Mouse (Mus musculus): Measurements from ENCODE around the gene Adam34. TPM values are rescaled to one million over a fixed set of nuclear protein-coding genes. Genes with fewer than 3 reads are reported as not detected.
"Not testable (repeated sequence)": the region's sequence is repeated elsewhere in the genome, so short reads cannot be mapped to it uniquely, and the experiment has no call there.

Gene Adam34
- not detected in 2 replicates for polyA plus RNA-seq (2015; fragmentation: Nextera tagmentation; extraction: Ambion mirVana)

DNA sequence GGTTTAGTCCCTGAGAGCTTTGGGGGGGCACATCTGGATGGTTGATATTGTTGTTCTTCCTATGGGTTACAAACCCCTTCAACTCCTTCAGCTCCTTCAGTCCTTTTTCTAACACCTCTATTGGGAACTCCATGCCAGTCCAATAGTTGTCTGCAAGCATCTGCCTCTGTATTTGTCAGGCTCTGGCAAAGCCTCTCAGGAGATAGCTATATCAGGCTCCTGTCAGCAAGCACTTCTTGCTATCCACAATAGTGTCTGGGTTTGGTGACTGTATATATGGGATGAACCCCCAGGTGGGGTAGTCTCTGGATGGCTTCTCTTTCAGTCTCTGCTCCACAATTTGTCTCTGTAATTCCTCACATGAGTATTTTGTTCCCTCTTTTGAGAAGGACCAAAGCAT is at the start of gene Adam34:
Gene Adam34, minus strand, starts transcription at position 101 of the 400 bp plus-strand sequence.
- no peak within 1 kb of the TSS for H3K4me3 ChIP-seq (replicated peaks)
- no peaks in the 10 kb centered on the region for H3K9me3 ChIP-seq (replicated peaks)
- no peak within 1 kb of the TSS for H3K4me2 ChIP-seq
- ATAC-seq (ENCODE audit: low read depth) = no peak
- no peak within 1 kb of the TSS for H3K27ac ChIP-seq
- no peak within 1 kb of the TSS for H3K9ac ChIP-seq
- H3K36me3 ChIP-seq = no peaks in the 10 kb centered on the region
- DNase-seq = no peak
- no peaks in the 10 kb centered on the region for H3K4me1 ChIP-seq (replicated peaks)
- no peaks in the 10 kb centered on the region for H3K27me3 ChIP-seq

DNA sequence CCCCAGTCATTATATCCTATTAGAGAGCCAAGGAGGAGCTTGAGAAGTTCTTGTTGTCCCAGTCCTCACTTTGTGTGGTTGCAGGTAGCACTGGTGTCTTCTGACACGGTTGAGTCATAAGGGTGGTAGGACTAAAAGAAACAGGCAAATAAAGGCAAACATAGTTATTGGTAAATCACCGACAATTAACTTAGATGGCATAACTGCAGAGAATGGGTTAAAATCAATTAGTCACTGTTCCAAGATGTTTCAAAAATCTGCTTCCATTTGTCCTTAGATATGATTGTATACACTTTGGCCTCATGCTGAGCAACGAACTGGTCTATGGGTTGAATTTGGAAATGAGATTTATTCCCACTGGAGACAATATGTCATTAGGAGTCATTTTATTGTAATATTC is 82.7 kb downstream of the Adam34 start, which contains the start of gene Gm5346:
Gene Gm5346, minus strand, starts transcription at position 101 of the 400 bp plus-strand sequence.
- no peaks in the 10 kb centered on the region for H3K27me3 ChIP-seq
- no peak for DNase-seq
- H3K4me2 ChIP-seq = no peak within 1 kb of the TSS
- H3K9ac ChIP-seq = no peak within 1 kb of the TSS
- H3K9me3 ChIP-seq (replicated peaks) = no peaks in the 10 kb centered on the region
- H3K4me3 ChIP-seq (replicated peaks) = no peak within 1 kb of the TSS
- no peak within 1 kb of the TSS for H3K27ac ChIP-seq
- 61% methylated on average over 3 of the region's 3 CpGs for WGBS (ENCODE audit: insufficient replicate concordance)
- H3K4me1 ChIP-seq (replicated peaks) = no peaks in the 10 kb centered on the region
- no peaks in the 10 kb centered on the region for H3K36me3 ChIP-seq
- no peak for ATAC-seq (ENCODE audit: low read depth)

DNA sequence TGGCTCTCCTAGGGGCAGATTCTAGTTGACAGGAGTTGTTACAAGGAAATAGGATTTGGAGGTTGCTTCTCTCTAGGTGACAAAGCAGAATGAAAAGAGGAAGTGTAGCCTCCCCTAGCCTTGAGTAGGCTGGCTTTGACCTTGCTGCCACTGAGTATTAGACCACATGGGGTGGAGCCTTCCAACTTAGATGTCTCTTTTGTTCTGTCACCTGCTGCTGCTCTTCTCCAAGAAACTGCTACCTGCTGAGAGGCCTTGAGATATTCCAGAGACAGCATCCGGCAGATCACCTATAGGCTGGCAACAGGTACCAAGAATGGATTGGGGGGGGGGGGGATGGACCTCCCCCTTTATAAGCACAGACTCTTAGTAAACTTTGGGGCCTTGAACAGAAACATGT is 93.8 kb downstream of the Adam34 start:
- Histone ChIP-seq H3K4me2 (no peak overlapping the region), H3K4me1 (replicated peaks) (no peaks in the 10 kb centered on the region), H3K4me3 (replicated peaks) (no peak overlapping the region), H3K36me3 (no peaks in the 10 kb centered on the region), H3K27ac (no peak overlapping the region), H3K27me3 (no peaks in the 10 kb centered on the region), H3K9me3 (replicated peaks) (no peaks in the 10 kb centered on the region), H3K9ac (no peak overlapping the region)
- no peak for DNase-seq
- ATAC-seq (ENCODE audit: low read depth) = no peak
- WGBS (ENCODE audit: insufficient replicate concordance) = 83% methylated on average over 1 of the region's 1 CpGs

DNA sequence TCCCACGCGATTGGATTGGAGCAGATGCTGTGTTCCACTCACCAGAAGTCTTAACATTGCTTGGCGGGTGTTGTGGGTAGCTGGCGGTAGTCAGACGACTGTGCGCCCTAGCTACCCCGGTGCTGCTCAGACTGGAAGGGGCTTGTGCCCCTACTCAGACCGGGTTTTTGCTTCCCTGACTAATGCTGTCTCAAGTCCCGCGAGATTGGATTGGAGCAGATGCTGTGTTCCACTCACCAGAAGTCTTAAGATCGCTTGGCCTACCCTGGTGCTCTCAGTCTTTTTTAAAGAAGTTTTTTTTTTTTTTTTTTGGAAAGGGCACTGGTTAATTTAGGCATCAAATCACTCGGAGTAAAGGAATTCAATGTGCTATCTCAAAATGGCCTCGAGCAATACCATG is 106.2 kb downstream of the Adam34 start:
- WGBS (ENCODE audit: insufficient replicate concordance) = 62% methylated on average over 13 of the region's 13 CpGs
- not testable (repeated sequence) for H3K27ac ChIP-seq; ATAC-seq (ENCODE audit: low read depth)

DNA sequence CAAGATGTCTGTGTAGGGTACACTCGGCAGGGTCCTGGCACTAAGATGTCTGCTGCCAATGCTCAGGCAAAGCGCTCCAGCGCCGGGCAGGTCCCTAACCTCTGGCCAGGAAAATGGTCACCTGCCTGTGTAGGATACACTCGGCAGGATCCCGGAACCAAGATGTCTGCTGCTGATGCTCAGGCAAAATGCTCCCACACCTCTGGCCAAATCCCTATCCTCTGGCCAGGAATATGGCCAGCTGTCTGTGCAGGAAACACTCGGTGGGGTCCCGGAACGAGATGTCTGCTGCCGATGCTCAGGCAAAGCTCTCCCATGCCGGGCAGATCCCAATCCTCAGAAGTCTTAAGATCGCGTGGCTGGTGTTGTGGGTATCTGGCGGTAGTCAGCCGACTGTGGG is 106.7 kb downstream of the Adam34 start:
- ATAC-seq (ENCODE audit: low read depth); H3K4me1 ChIP-seq (replicated peaks); H3K9ac ChIP-seq; H3K27ac ChIP-seq; H3K9me3 ChIP-seq (replicated peaks); H3K4me2 ChIP-seq; H3K36me3 ChIP-seq; DNase-seq; H3K27me3 ChIP-seq; H3K4me3 ChIP-seq (replicated peaks): not testable (repeated sequence)
- WGBS (ENCODE audit: insufficient replicate concordance) = 84% methylated on average over 15 of the region's 15 CpGs

More for the DNA sequence above, 106.2 kb downstream of the Adam34 start:
- H3K4me3 ChIP-seq (replicated peaks); H3K4me2 ChIP-seq; H3K9ac ChIP-seq; DNase-seq; H3K36me3 ChIP-seq; H3K4me1 ChIP-seq (replicated peaks); H3K9me3 ChIP-seq (replicated peaks); H3K27me3 ChIP-seq: not testable (repeated sequence)

Other genes starting within 250 kb of the Adam34 start
- gene Adam26b, start 181.9 kb downstream of the Adam34 start, polyA plus RNA-seq (2015; fragmentation: Nextera tagmentation; extraction: Ambion mirVana) = not detected in 2 replicates
- gene Adam26a, start 133.3 kb downstream of the Adam34 start, polyA plus RNA-seq (2015; fragmentation: Nextera tagmentation; extraction: Ambion mirVana) = not detected in 2 replicates
- not detected in 2 replicates for gene Gm5346, start 82.8 kb downstream of the Adam34 start, polyA plus RNA-seq (2015; fragmentation: Nextera tagmentation; extraction: Ambion mirVana)